Mouse (Mus musculus) inflammation-experienced regulatory T-cells, adult 6 months (primary cell): ENCODE data around the gene Raver1. TPM values are rescaled to one million over a fixed set of nuclear protein-coding genes. Genes with fewer than 3 reads are reported as not detected.

Experiments
- ATAC-seq: one replicate; pipeline ENCODE4 v1.8.0; 2017
- polyA plus RNA-seq, 3 experiments: library from polyadenylated mRNA; unstranded; fragments of 100-300 nt; shearing (Covaris generic); gene quantifications; one replicate each; pipeline ENCODE4 v1.2.1; 2017

The Raver1 gene
- polyA plus RNA-seq, 3 experiments from 2014 or later = 16.6 to 23.9 (median 21.3) TPM

DNA sequence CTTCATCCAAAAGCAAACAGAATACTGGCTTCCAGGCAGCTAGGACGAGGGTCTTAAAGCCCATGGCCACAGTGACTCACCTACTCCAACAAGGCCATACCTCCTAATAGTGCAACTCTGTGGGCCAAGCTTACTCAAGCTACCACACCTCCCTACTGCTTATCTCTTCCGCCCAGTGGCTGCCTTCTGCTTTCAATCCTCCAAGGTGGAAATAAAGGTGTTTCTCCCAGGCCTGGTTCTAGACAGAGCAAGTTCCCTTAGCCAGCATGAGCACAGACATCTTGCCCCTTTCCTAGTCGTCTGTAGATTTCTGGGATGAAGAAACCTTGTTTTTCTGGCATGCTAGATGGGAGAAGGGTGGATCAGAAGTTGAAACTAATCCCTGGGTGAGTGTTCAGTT, 52.0 kb downstream of the Raver1 start:
- no peak for ATAC-seq

DNA sequence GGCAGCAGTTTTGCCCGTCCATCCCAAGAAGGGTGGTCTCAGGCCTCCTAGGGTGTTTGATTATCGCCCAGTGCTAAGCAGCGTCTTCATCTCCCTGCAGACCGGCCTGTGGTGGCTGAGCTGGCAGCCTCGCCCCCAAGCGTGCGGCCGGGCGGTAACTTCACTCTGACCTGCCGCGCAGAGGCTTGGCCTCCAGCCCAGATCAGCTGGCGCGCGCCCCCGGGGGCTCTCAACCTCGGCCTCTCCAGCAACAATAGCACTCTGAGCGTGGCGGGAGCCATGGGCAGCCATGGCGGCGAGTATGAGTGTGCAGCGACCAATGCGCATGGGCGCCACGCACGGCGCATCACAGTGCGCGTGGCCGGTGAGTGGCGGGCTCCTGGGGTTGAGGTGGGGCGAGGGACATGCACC, 54.3 kb downstream of the Raver1 start:
- ATAC-seq = no peak

DNA sequence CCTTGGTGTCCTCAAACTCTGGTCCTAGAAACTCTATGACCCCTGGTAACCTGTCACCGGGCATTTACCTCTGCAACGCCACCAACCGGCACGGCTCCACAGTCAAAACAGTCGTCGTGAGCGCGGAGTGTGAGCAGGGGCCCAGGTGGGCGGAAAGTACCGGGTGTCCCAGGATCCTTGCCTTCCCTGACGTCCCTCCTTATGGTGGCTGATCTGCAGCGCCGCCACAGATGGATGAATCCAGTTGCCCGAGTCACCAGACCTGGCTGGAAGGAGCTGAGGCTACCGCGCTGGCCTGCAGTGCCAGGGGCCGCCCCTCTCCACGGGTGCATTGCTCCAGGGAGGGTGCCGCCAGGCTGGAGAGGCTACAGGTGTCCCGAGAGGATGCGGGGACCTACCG, 55.1 kb downstream of the Raver1 start:
- no peak for ATAC-seq

DNA sequence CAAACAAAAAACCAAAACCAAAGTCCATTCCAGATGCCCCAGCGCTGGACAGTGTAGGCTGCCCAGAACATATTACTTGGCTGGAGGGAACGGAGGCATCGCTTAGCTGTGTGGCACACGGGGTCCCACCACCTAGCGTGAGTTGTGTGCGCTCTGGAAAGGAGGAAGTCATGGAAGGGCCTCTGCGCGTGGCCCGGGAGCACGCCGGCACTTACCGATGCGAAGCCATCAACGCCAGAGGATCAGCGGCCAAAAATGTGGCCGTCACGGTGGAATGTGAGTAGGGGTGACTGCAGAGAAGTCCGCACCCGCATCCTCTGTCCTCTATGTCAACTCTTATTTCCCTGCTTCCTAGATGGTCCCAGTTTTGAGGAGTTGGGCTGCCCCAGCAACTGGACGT, 55.6 kb downstream of the Raver1 start:
- ATAC-seq = no peak

DNA sequence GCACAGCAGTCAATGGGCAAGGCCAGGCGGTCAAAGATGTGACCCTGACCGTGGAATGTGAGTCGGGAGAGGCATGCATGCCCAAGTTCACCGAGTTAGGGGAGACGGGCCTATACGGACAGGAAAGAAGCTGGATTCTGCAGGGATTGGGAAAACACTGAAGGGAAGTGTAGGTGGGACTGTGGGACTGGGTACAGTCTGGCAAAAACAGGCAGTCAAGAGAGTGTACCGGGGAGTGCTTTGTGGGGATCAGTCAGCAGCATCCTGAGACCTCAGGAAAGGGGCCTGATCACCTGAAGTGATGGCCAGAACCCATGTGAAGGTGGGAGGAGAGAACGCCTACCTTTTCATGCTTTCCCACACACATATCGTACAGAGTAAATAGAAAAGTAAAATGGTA, 56.2 kb downstream of the Raver1 start:
- ATAC-seq = no peak

DNA sequence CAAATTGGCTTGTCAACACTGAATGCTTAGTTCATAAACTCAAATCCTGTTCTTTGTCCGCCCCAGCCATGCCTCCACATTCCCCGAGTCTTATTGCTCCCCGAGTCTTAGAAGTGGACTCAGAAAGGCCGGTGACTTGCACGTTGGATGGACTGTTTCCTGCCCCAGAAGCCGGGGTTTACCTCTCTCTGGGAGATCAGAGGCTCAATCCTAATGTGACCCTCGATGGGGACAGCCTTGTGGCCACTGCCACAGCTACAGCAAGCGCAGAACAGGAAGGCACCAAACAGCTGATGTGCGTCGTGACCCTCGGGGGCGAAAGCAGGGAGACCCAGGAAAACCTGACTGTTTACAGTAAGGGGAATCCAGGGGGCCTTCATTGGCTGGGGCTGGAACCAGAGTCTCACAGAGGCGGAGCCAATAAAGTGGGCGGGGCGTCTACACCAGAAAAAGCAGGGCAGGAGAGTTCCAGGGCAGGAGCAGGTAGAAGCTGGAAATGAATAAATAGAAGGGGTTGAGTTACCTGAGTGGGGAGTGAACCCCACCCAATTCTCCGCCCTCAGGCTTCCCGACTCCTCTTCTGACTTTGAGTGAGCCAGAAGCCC, 57.2 kb downstream of the Raver1 start:
- ATAC-seq = no peak

DNA sequence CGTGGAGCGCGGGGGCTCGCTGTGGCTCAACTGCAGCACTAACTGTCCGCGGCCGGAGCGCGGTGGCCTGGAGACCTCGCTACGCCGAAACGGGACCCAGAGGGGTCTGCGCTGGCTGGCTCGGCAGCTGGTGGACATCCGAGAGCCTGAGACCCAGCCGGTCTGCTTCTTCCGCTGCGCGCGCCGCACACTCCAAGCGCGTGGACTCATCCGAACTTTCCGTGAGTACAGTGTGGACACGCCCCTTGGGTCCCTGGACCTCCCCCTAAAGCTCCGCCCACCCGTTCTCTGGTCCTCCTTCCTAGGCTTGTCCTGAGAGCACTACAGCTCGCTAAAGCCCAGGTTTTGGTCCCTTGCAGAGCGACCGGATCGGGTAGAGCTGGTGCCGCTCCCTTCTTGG, 58.7 kb downstream of the Raver1 start:
- ATAC-seq = peak; percentile 44

DNA sequence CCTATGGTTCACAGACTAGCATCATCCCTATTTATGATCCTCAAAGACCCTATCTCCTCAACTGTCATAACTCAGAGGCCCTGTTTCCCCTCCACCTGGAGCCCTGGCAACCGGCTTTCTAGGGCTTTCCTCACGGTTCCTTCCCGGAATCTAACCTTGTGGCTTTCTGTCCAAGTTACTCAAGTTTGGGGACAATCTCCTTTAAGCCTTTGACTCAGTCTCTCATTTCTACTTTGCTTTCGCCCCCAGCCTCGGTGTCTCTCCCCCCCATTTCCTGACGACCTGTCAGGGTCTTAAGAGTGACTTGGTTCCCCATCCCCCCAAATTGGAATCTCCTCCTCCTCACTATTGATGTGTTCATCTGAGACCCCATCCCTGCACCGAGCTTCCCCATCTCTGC, 59.3 kb downstream of the Raver1 start:
- ATAC-seq = no peak

DNA sequence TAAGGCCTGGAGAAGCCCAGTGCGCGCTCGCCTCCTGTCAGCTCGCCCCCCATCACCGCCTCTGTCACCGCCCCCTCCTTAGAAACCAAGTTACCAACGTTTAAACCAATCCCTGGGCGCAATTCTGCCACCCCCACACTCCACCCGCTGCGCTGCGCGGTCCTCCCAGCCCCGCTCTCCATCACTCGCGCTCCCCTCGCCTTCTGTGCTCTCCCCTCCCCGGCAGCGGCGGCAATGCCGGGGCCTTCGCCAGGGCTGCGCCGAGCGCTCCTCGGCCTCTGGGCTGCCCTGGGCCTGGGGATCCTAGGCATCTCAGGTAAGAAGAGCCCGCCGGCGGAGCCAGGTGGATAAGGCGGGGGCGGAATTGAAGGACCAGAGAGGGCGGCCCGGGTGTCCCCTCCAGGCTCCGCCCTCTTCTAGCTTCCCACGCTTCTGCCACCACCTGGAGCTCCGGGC, 59.9 kb downstream of the Raver1 start, which contains the start of gene Icam5:
Gene Icam5, plus strand, starts transcription at position 178 of the 456 bp plus-strand sequence.
- ATAC-seq = peak; percentile 8

DNA sequence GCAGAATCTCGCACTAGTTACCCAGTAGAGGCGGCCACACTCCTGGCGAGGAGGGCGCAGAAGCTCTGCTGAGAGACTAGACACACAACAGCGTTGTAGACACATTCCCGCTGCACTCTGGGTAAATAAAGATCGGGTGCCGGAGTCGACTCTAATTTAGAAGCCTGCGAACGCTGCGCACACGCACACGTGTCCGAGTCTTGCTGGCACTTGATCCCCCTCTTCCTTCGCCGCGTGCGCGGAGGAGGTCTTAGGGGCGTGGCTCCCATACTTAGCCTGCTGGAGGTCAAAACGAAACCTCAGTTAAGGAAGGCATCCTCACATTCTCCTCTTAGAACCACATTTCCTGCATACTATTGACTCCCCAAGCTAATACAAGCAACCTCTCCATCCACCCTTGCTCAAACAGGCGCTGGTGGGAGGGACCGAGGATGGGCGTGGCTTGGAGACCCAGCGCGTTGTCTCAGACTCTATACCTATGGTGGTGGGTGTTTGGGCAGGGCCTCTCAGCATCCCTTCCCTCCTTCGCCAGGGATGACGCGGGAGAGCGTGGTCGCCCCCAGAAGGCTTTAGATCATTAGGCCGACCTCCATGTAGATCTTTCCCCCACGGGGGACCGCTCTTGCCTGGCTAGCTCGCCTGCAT, 60.4 kb downstream of the Raver1 start:
- peak; percentile 31 for ATAC-seq

DNA sequence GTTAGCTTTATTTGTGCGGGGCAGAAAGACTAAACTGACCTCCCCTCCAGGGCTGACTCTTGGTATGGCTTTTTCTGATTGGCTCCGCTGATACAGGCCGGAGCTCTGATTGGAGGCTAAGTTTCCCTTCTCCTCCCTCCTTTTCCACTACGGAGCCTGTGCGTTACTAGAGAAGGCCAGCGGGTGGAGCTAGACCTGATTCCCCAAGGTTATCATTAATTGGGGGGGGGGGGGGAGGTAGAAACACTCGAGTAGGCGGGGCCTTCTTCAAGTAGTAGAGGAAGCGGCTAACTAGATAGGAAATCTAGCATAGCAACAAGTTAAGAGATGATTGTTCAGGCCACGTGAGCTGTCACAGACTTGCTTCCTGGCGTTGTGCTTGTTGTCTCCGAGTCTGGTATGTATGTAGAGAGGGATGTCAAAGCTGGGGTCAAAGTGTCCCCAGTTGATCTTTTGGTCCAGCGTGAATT, 61.0 kb downstream of the Raver1 start:
- ATAC-seq = peak; percentile 74

DNA sequence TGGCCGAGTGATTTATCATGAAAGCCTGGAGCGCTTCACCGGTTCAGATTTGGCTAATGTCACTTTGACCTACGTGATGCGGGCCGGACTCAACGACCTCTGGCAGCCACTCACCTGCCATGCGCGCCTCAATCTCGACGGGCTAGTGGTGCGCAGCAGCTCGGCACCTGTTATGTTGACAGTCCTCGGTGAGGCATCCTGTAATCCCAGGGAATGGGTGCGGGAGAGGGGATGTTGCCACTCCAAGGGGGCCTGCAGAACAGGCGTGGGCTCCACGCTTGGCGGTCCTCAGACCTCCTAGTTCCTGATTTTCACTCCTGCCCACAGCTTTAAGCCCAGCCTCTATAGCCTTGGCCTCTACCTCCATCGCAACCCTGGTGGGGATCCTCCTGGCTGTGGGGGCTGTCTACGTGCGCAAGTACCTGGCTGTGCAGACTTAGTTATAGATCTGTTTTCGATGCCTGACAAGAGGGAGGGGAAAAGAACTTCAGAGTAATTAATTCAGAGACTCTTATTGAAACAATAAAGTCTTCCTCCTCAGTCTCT, 61.7 kb downstream of the Raver1 start:
- no peak for ATAC-seq

DNA sequence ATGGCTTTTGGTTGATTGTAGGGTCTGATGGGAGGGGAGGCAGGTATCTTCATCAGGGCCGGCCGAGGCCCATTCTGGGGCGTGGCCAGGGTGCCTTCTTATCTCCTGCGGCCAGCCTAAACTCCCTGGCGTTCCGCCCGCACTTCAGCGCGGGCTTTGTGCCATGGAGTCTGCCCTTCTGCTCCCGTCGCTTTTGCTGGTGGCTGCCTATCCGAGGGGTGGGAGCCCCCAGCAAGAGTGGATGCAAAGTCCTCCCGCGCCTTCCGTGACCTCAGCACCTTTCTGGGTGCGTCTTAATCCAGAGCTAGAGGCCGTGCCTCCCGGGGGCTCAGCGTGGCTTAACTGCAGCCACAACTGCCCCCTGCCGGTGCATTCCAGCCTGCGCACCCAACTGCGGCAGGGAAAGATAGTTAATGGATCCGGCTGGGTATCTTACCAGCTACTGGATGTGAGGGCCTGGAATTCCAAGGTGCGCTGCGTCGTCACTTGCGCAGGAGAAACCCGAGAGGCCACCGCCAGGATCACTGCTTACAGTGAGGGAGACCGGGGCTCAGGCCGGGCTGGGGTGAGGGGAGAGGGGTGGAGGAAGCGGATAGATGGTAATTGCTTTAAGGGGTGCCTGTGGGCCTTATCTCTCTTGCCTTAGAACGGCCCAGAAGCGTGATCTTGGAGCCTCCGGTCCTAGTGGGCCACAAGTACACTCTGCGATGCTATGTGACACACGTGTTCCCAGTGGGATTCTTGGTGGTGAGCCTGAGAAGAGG, 62.3 kb downstream of the Raver1 start, which contains the start of gene Icam4:
Gene Icam4, plus strand, starts transcription at position 83 of the 764 bp plus-strand sequence.
- ATAC-seq = no peak

DNA sequence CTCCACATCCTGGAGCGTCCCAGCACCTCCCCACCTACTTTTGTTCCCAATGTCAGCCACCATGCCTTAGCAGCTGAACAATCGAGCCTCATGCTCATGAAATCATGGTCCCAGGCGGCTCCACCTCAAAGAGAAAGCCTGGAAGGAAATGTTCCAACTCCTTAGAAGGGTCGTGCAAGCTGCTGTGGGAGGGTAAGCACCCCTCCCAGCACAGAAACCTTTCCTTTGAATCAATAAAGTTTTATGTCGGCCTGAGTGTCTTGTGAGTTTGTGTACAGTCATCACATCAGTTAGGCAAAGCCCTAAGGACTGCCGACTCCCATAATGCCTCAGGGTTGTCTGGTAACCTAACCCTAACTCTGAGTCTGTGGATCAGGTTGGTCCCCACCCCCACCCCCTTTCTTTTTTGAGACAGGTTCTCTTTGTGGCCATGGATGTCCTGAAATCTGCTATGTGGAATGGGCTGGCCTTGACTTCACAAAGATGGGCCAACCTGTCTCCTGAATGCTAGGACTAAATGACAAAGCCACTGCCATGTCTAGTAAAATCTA, 63.2 kb downstream of the Raver1 start:
- no peak for ATAC-seq

DNA sequence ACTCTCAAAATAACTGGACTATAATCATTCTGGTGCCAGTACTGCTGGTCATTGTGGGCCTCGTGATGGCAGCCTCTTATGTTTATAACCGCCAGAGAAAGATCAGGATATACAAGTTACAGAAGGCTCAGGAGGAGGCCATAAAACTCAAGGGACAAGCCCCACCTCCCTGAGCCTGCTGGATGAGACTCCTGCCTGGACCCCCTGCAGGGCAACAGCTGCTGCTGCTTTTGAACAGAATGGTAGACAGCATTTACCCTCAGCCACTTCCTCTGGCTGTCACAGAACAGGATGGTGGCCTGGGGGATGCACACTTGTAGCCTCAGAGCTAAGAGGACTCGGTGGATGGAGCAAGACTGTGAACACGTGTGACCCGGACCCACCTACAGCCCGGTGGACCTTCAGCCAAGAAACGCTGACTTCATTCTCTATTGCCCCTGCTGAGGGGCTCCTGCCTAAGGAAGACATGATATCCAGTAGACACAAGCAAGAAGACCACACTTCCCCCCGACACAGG, 64.0 kb downstream of the Raver1 start:
- no peak for ATAC-seq

DNA sequence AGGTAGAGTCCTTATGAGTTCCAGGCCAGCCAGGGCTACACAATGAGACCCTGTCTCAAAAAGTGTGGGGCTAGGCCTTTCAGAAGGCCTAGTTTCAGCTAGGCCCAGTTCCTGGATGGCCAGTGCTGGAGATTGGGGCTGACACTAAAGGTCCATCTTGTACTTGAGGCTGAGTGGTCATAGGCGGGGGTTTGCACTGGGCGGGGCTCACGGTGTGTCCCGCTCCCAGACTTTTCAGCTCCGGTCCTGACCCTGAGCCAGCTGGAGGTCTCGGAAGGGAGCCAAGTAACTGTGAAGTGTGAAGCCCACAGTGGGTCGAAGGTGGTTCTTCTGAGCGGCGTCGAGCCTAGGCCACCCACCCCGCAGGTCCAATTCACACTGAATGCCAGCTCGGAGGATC, 65.0 kb downstream of the Raver1 start:
- no peak for ATAC-seq

DNA sequence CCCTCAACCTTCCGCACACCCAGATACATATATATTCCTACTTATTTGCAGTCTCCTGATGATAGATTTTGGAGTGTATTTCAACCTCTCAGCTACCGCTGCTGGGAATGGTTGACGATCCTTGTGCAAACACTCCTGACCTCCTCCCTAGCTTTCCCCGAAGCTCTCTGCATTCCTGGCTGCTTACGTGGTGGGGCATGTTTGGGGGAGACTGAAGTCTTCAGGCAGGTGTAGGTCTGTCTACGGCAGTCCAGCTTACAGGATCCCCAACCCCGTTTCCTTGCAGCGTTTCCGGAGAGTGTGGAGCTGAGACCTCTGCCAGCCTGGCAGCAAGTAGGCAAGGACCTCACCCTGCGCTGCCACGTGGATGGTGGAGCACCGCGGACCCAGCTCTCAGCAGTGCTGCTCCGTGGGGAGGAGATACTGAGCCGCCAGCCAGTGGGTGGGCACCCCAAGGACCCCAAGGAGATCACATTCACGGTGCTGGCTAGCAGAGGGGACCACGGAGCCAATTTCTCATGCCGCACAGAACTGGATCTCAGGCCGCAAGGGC, 66.5 kb downstream of the Raver1 start:
- ATAC-seq = no peak

Other genes with a start within 250 kb of the Raver1 start
- gene A230050P20Rik, start 223.4 kb downstream of the Raver1 start, polyA plus RNA-seq = 10 to 100 TPM in 2 of 3 experiments, 1 to 10 TPM in 1; 9.9 to 16.8 (median 14.3) TPM
- gene Angptl6, start 212.3 kb downstream of the Raver1 start, polyA plus RNA-seq = 1 to 10 TPM in 1 of 3 experiments, under 1 TPM in 2; 0.27 to 1.9 (median 0.63) TPM
- gene Ppan, start 203.8 kb downstream of the Raver1 start, polyA plus RNA-seq = 10 to 100 TPM; 16.1 to 28.8 (median 24.2) TPM
- 100 to 1,000 TPM; 159 to 219 (median 191) TPM for gene Eif3g, start 193.4 kb downstream of the Raver1 start, polyA plus RNA-seq
- gene Dnmt1, start 132.1 kb downstream of the Raver1 start, polyA plus RNA-seq = 10 to 100 TPM; 41.0 to 78.9 (median 43.9) TPM
- gene S1pr2, start 115.2 kb downstream of the Raver1 start, polyA plus RNA-seq = 1 to 10 TPM; 5.1 to 6.4 (median 5.9) TPM
- gene Mrpl4, start 89.3 kb downstream of the Raver1 start, polyA plus RNA-seq = 100 to 1,000 TPM in 2 of 3 experiments, 10 to 100 TPM in 1; 95.6 to 122 (median 112) TPM
- 10 to 100 TPM; 50.8 to 92.7 (median 68.9) TPM for gene Icam1, start 76.0 kb downstream of the Raver1 start, polyA plus RNA-seq
- gene Icam4, start 62.6 kb downstream of the Raver1 start, polyA plus RNA-seq = 1 to 10 TPM; 1.6 to 6.3 (median 3.1) TPM
- gene Icam5, start 59.9 kb downstream of the Raver1 start, polyA plus RNA-seq = under 1 TPM in 2 of 3 experiments, not detected in 1; 0.25 to 0.31 TPM
- 1 to 10 TPM in 1 of 3 experiments, under 1 TPM in 1, not detected in 1; 0.82 to 3.0 TPM for gene Zglp1, start 24.9 kb downstream of the Raver1 start, polyA plus RNA-seq
- gene Gm49373, start 18.9 kb downstream of the Raver1 start, polyA plus RNA-seq = not detected
- gene Fdx1l, start 18.4 kb downstream of the Raver1 start, polyA plus RNA-seq = 10 to 100 TPM in 2 of 3 experiments, 1 to 10 TPM in 1; 9.8 to 15.0 (median 14.9) TPM
- gene Gm38431, start within 50 bp of the Raver1 start, polyA plus RNA-seq = 1 to 10 TPM in 1 of 3 experiments, under 1 TPM in 1, not detected in 1; 0.31 to 8.4 TPM
- 10 to 100 TPM; 36.3 to 61.7 (median 57.7) TPM for gene Tyk2, start 39.2 kb upstream of the Raver1 start, polyA plus RNA-seq
- 10 to 100 TPM; 84.2 to 97.0 (median 95.3) TPM for gene Cdc37, start 58.0 kb upstream of the Raver1 start, polyA plus RNA-seq
- gene Pde4a, start 73.7 kb upstream of the Raver1 start, polyA plus RNA-seq = 1 to 10 TPM in 1 of 3 experiments, under 1 TPM in 2; 0.54 to 1.3 (median 0.82) TPM
- gene Keap1, start 147.4 kb upstream of the Raver1 start, polyA plus RNA-seq = 10 to 100 TPM; 20.8 to 28.9 (median 21.5) TPM
- under 1 TPM in 1 of 3 experiments, not detected in 2; 0.17 TPM for gene S1pr5, start 156.4 kb upstream of the Raver1 start, polyA plus RNA-seq
- gene Atg4d, start 173.3 kb upstream of the Raver1 start, polyA plus RNA-seq = 10 to 100 TPM; 23.5 to 32.5 (median 24.2) TPM
- gene Kri1, start 196.0 kb upstream of the Raver1 start, polyA plus RNA-seq = 10 to 100 TPM; 16.5 to 36.2 (median 26.9) TPM
- 100 to 1,000 TPM; 116 to 131 (median 128) TPM for gene Cdkn2d, start 199.4 kb upstream of the Raver1 start, polyA plus RNA-seq
- 1 to 10 TPM in 1 of 3 experiments, under 1 TPM in 2; 0.36 to 1.0 (median 0.42) TPM for gene Ap1m2, start 220.3 kb upstream of the Raver1 start, polyA plus RNA-seq
- 100 to 1,000 TPM; 125 to 263 (median 241) TPM for gene Slc44a2, start 228.7 kb upstream of the Raver1 start, polyA plus RNA-seq